In genomic region chr3:53161963-53162362, GRCm38 (mm10) we compare ENCODE assay signal across 17 mouse cellular contexts.
A peak's percentile ranks its signal among the peaks of the same experiment; 100 is the strongest.
DNase-seq lines count a peak whose midpoint lies in the region.
"Had no signal": no experiment of that assay in that cellular context is flagged by ENCODE, and none has a peak within 500 bp of the region (broad histone marks: within the 10 kb centered on the region; RNA-seq: fewer than 3 reads in every experiment).

No protein-coding gene starts in this region.

- DNase-seq in layer of hippocampus, adult 9-11 months: peak; percentile 49
- no peak for DNase-seq in layer of hippocampus, postnatal 14 days (ENCODE audit: low spot score in 2 of 2)
- DNase-seq in right cerebral cortex, adult 18-20 months: peak; percentile 81
- DNase-seq in right cerebral cortex, postnatal 10 days (ENCODE audit: low spot score in 2 of 2): no peak
- peak; percentile 20 to 69 for DNase-seq in left cerebral cortex, adult 9 months (ENCODE audit: low spot score in 2 of 2)
- peak; percentile 72 for DNase-seq in telencephalon, adult 2 months (ENCODE audit: low read depth, low spot score)
- DNase-seq in thymus, postnatal 0 days (ENCODE audit: low spot score): no peak
- DNase-seq: adrenal gland, adult 8-10 months; cerebellum, adult 18-20 months; cerebellum, postnatal 14 days; forebrain, postnatal 0 days; gastrocnemius, postnatal 14 days; kidney, adult 2 months; lung, adult 18-20 months; midbrain, embryonic 14.5 days; thymus, adult 18-20 months; thymus, postnatal 4 days had no signal

Comparison
In these comparisons a context has a peak if more than half of its experiments do, and no peak if none do; other contexts are left out.
1. DNase-seq: peak in layer of hippocampus, adult 9-11 months (single experiment), right cerebral cortex, adult 18-20 months (single experiment), left cerebral cortex, adult 9 months (2 of 2) and telencephalon, adult 2 months (single experiment); none in layer of hippocampus, postnatal 14 days (0 of 2), right cerebral cortex, postnatal 10 days (0 of 2) and thymus, postnatal 0 days (single experiment).